Mouse (Mus musculus): ENCODE data around the gene Hikeshi. TPM values are rescaled to one million over a fixed set of nuclear protein-coding genes. Genes with fewer than 3 reads are reported as not detected.
A peak's percentile ranks its signal among the peaks of the same experiment; 100 is the strongest.

The Hikeshi gene
- total RNA-seq (2021) = 10 to 100 TPM; 78.7 to 78.9 TPM
- long read RNA-seq, experiment 1, transcript Hikeshi-209 (4 exons, 806 nt) = minor isoform, 7 of 49 reads
- long read RNA-seq, experiment 1, transcript Hikeshi-206 (5 exons, 2,224 nt) = major isoform, 35 of 49 reads
- long read RNA-seq, experiment 1, partial matches to known transcripts = 4 of 49 reads
- long read RNA-seq, experiment 1, other reads (novel, unspliced or antisense) = 3 of 49 reads
- long read RNA-seq, experiment 2, transcript Hikeshi-206 (5 exons, 2,224 nt) = major isoform, 24 of 36 reads
- long read RNA-seq, experiment 2, transcript Hikeshi-209 (4 exons, 806 nt) = minor isoform, 8 of 36 reads
- long read RNA-seq, experiment 2, partial matches to known transcripts = 1 of 36 reads
- long read RNA-seq, experiment 2, other reads (novel, unspliced or antisense) = 3 of 36 reads

DNA sequence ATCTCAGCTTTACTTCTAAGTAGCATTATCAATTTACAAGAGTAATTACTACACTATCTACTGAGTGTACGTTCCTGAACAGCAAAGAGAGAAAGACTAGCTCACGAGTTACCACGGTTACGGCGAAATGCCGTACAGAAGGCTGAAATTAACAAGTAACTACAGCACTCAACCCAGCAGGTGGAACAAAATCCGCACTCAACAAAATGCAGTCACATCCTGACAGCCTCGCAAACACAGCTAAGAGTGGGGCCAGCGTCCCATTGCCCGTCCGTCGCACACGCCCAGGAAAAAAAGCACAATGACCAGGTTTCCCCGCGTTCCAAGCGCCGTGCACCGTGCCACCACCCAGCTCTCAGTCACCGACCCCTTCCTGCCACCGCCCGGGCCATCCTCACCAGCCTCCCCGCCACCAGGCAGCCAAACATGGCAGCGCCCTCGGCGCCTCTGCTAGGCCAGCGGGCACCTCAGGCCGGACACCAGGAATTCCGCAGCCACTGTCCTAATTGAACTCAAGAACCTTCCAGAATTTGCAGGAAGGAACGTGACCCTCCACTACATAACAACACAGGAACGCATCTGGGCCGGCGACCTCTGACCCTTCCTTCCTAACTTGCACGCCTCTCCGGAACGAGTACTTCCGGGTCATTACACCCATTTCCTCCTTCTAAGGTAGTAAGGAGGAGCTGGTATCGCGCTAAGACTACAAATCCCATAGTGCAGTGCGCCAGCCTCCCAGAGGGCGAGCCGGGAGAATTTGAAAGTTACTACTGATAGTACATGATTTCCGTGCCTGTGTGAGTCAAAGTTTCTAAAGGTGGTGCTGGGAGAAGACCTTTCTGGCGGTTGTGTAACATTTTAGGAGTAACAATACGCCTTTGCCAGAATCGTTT is at the start of gene Hikeshi:
Gene Hikeshi, minus strand, starts transcription at position 634 of the 893 bp plus-strand sequence.
- peak; percentile 93 for DNase-seq
- intact Hi-C loops (cut with DNase I; ENCODE audit: low total_unique reads) = no loop called here

DNA sequence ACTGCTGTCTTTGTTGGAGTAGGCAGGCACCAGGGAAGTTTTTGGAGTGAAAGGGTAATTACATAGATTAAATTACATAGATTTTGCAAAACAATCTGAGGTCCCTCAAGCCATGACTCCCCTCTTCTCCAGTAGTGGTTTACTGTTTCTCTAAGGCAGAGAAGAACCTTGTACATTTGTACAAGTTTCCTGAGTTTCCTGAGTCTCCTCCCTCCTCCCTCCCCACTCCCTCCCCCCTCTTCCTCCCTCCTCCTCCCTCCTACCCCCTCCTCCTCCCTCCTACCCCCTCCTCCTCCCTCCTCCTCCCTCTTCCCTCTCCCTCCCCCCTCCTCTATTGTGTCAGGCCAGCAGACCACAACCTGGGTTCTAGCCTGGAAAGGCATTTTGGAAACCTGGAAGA is 43.4 kb upstream of the Hikeshi start:
- no peak for DNase-seq
- intact Hi-C loops (cut with DNase I; ENCODE audit: low total_unique reads) = no loop called here

DNA sequence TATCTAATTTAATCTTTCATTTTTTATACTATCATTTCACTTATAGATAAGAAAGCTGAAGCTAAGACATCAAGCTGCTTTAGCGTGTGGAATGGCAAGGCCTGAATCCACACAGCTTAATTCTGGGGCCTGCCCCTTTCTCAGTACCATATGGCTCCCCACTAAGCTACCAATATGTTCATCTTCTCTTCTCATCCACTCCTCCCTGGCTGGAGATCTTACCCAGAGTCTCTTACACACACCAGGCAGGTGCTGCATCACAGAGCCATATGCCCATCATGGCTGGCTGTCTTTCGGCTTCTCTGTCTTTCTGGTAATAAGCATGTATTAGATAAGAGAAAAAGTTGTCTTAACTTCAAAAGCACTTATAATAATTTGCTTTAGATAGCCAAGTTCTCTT is 42.4 kb upstream of the Hikeshi start:
- intact Hi-C loops (cut with DNase I; ENCODE audit: low total_unique reads) = no loop called here

DNA sequence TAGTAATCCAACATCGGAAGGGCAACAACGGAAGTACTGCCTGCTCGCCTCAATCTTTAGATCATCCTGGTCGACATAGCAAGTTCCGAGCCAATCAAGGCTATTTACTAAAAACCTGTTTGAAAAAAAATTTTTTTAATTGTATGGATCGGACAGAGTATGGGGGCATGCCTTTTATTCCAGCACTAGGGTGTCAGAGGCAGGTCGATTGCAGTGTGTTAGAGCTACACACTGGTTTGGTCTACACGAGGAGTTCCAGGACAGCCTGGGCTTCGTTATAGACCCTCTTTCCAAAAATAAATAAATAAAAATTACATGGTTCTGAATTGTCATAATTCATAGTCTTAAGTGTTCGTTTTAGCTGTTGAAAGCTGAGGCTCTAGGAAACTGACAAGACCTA is 40.6 kb upstream of the Hikeshi start:
- intact Hi-C loops (cut with DNase I; ENCODE audit: low total_unique reads) = no loop called here
- DNase-seq = no peak

More for the DNA sequence above, 42.4 kb upstream of the Hikeshi start:
- no peak for DNase-seq

DNA sequence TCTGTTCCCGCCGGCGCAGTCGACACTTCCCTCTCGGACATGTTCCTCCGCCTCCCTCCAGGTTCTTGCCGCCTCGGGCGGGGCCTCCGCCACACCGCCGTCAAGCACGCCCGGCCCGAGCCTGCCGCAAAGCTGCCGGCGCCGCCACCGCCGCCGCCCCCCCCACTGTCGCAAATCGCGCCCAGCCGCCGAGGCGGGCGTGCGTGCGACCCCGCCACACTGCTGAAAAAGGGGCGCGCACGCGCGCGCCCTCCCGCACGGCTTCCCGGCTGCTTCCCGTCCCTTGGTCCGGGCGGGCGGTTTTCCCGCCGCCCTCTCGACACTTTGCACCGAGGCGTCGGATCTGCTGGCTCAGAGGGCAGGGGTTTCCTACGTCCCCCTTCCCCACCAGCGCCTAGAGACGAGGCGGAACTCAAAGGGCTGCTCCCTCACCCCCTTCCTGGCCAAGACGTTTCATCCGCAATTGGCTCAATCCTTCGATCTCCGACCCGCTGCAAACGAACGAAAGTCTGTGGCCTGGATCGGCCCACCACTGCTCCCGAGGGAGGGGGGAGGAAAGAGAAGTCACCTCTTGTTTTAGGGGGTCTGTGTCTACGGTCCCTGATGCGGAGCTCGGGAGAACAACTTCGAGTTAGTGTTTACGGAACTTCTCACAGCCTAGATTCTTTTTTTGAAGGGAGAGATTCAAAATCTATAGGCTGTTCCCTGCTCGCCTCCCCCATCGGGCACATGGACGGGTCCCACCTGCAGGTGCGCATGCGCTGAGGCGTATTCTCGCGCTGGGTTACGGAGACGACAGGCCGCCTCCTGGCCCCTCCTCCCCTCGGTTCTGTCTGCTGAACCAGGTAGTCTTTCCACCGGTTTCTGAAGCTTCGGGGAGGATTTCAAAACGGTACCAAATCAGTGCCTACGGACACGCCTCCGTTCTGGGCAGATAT is 39.8 kb upstream of the Hikeshi start, which contains the start of gene Eed:
Gene Eed, minus strand, starts transcription at position 499 of the 938 bp plus-strand sequence.
- DNase-seq = peak; percentile 97
- intact Hi-C loops (cut with DNase I; ENCODE audit: low total_unique reads) = no loop called here

DNA sequence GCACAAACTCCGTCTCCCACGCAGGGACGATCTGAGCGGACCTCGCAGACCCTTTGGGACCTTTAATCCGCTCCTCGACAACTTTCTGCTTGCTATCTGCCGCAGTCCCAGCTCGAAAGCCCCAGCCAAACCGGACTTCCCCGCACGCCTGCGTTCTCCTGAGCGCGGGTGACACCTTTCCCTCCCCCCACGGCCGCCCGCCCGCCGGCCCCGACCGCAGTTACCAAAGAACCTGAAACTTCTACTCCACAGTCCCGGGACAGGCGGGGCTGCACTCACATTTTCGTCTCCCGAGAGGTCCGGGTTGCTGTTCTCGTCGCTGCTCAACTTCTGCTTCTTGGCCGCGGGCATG is 39.1 kb upstream of the Hikeshi start:
- intact Hi-C loops (cut with DNase I; ENCODE audit: low total_unique reads) = no loop called here

DNA sequence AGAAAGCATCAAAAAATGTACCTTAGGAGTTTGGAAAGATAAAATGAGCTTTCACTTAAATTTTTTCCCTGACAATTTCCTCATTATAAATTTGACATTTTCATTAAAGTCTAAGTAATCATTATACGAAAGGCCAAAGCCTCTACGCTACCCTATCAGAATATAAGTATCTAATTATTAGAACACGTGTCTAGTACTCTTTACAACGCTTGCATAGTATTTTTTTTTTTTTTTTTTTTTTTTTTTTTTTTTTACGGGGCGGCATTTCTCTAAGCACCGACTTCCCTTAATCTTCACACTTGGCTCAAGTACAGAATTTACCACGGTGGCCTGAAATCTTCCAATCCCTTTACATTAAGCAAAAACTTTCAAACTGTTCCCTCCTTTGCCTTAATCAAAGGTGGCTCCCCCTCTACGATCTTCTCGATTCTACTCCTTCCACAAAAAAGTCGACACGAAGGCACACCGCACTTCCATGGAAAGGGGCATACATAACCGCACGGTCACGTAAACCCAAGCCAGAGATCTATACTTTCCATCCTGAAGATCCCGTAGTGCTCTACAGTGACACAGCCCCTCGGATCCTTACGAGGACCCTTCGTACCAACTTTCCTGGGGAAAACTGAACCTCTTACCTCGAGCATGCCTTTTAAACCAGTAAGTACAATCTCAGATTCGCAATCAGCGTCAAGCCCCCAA is 38.6 kb upstream of the Hikeshi start:
- no peak for DNase-seq
- intact Hi-C loops (cut with DNase I; ENCODE audit: low total_unique reads) = no loop called here

More for the DNA sequence above, 39.1 kb upstream of the Hikeshi start:
- no peak for DNase-seq

DNA sequence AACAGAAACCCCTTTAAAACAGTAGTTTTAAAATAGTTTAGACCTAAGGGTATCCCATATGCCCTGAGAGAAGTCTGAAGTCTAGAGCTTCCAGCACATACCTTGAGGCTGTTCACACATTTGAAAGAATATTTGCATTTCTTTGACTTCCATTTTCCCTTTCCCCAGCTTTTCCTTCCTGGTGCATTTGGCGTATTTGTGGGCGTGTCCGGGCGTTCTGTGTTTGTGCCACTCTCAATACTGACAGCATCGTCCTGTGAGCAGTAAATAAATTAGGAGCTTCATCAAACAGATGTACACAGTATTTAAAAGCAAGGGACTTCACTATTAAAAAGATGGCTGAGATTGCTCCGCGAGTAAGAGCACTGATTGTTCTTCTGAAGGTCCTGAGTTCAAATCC is 35.8 kb upstream of the Hikeshi start:
- intact Hi-C loops (cut with DNase I; ENCODE audit: low total_unique reads) = no loop called here
- no peak for DNase-seq

DNA sequence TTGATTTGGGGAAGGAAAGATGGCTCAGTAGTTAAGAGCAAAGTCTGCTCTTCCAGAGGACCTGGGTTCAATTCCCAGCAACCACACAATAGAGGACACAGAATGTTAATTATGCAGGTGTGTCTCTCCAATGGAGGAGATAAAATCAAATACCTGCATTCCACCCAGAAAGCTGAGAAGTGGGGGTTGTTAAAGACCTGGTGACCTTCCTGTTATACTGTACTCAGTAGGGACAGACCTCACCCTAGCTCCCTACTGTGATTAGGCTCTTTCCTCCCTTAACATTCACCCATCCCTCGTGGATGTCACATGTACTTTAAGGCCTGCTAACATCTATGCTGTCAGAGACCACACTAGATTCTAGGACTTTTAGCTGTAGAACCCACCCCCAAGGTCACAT is 34.6 kb upstream of the Hikeshi start:
- DNase-seq = no peak
- intact Hi-C loops (cut with DNase I; ENCODE audit: low total_unique reads) = no loop called here

DNA sequence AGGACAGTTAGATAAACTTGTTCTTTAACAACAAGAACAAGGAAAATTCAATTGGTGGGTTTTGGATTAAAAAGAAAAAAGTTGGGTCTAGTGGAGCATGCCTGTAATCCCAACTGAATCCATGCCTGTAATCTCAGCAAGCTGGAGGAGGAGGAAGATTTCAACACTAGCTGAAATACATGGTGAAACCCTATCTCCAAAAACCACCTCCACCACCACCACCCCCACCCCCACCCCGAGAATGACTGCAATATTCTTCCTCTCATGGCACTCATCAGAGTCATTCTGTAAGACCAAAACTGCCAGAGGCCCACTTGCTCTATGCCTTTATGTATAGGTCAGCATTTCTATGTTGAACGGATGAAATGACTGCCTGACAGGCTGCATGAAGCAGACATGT is 26.2 kb upstream of the Hikeshi start:
- no peak for DNase-seq
- intact Hi-C loops (cut with DNase I; ENCODE audit: low total_unique reads) = no loop called here

DNA sequence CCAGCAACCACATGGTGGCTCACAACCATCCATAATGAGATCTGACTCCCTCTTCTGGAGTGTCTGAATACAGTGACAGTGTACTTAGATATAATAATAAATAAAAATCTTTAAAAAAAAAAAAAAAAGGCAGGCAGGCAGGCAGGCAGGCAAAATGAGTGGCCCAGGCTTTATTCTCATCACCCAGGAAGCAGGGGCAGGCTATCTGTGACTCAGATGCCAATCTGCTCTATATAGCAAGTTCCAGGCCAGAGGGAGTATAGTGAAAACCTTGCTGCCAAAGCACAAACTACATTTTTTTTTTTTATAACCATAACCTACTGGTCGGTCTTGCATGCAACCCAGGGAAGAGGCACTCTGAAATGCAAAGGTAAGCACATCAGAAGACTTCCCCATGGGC is 25.8 kb upstream of the Hikeshi start:
- intact Hi-C loops (cut with DNase I; ENCODE audit: low total_unique reads) = no loop called here
- DNase-seq = no peak

DNA sequence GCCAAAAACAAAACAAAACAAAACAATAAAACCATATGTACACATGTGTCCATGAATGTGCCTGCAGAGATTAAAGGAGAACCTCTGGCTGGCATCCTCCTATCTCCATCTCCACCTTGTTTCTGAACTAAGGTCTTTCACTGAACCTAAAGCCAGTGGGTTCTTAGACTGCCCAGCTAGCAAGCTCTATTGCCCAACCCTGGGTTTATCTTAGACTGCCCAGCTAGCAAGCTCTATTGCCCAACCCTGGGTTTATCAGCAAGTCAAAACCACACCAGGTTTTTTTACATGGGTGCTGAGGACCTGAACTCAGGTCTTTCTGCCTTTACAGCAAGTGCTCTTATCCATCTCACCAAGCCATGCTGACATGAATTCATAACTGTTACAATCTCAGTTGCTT is 22.1 kb upstream of the Hikeshi start:
- no peak for DNase-seq
- intact Hi-C loops (cut with DNase I; ENCODE audit: low total_unique reads) = no loop called here

DNA sequence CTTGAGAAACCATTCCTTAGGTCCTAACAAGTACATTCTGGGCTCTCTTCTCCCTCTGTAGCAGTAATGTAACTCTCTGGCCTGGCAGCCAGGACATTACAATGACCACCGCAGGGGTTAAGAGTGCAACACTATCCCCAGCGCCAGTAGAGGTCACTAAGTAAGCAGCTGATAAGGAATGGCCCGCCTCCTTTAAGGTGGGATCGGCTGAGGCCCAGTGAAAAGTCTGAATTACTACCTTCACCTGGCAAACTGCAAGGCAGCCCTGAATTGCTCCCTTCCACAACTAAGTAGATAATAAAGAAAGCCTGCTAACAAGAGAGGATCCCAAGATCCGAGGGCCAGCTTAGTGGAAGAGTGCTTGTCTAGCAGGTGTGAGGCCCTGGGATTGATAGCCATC is 16.3 kb upstream of the Hikeshi start:
- intact Hi-C loops (cut with DNase I; ENCODE audit: low total_unique reads) = no loop called here
- DNase-seq = no peak

DNA sequence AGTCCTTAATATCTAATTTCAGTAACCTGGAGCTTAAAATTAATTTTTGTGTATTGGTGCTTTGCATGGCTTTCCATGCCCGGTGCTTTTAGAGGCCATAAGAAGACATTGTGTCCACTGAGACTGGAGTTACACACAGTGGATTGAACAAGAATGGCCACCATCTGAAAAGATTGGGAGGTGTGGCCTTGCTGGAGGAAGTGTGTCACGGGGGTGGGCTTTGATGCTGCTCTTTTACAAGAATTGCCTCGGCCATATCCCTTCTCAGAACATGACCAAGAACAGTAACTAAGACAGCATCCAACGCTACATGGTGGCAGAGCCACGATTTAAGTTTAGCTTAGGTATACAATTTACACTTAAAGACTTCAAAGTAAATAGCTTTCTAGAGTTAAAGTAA is 13.3 kb upstream of the Hikeshi start:
- intact Hi-C loops (cut with DNase I; ENCODE audit: low total_unique reads) = no loop called here
- no peak for DNase-seq

DNA sequence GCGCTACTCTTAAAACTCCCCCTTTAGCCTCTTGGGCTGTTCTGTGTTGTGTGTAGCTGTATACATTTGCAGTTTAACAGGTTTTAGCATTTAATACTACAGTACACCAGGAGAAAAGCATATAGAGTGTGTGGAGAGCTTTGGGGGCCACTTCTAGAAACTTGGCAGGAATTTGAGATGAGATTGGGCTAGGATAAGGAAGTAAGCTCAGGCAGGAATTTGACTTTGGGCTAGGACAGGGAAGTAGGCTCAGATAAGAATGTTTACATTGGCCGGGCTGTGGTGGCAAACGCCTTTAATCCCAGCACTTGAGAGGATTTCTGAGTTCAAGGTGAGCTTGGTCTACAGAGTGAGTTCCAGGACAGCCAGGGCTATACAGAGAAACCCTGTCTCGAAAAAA is 8.4 kb upstream of the Hikeshi start:
- intact Hi-C loops (cut with DNase I; ENCODE audit: low total_unique reads) = no loop called here
- DNase-seq = no peak

DNA sequence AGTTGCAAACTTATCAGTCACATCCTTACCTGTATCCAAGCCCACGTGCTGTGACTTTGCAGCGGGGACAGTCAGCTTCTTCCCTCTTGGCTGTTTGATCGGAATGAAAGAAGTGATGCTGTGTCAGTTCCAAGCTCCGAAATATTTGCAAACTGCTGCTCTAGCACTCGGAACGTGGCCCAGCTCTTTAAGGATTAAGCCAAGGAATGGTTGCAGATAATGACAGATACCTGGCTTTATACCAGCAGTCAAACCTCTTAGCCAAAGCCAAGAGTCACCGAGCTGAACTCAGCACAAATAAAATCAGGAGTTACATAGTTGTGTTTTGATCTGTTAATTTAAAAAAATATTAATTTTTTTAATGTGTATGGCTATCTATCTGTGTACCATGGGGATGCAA is 7.0 kb upstream of the Hikeshi start:
- DNase-seq = peak; percentile 24
- intact Hi-C loops (cut with DNase I; ENCODE audit: low total_unique reads) = no loop called here

DNA sequence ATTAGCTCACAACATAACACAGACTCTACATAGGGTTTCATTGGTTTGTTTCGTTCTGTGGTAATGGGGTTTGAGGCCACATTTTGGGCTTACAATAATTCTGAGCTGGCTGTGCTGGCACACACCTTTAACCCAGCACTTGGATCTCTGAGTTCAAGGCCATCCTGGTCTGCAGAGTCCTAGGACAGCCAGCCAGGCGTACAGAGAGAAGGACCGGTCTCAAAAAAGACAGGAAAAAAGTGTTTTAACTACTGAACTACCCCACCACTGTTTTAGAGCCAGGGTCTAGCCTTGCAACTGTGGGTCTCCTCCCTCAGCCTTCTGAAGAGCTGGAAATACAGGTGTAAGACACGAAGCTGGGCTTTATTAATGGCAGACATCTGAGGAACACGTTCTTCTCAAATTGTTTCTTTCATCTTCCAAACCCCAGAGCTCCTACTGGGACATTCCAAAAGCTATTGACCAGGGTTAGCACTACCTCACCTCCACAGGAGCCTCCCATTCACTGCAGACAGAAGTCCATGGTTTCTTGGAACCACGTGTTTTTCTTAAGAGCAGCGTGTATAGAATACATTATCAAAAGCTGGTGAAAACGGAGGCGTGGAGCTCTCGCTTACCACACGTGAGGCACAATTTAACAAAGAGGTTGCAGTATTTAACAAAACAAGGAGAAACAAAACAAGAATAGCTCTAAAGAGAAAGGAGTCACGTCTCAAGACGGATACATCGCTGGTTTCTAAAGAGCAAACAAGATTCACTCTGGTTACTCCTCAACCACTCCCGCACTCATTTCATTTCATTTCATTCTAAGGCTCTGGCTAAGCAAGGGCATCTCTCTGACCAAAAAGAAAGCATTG is 1.3 kb downstream of the Hikeshi start:
- no peak for DNase-seq
- intact Hi-C loops (cut with DNase I; ENCODE audit: low total_unique reads) = no loop called here

Measured in gastrocnemius, postnatal 14 days (tissue).